ENCODE assay signal across 11 mouse cellular contexts in genomic region chr6:83423400-83424052, GRCm38 (mm10). TPM values are rescaled to one million over a fixed set of nuclear protein-coding genes. Genes with fewer than 3 reads are reported as not detected.
A peak's percentile ranks its signal among the peaks of the same experiment; 100 is the strongest.
DNase-seq lines count a peak whose midpoint lies in the region; ATAC-seq lines count a peak whose summit lies in the region.
"Had no signal": no experiment of that assay in that cellular context is flagged by ENCODE, and none has a peak within 500 bp of the region (broad histone marks: within the 10 kb centered on the region; RNA-seq: fewer than 3 reads in every experiment).

No protein-coding gene starts in this region.

- 54% methylated on average over 8 of the region's 8 CpGs for WGBS in heart, embryonic 10.5 days
- WGBS in midbrain, embryonic 11.5 days, result 48% methylated on average over 8 of the region's 8 CpGs
- WGBS in midbrain, embryonic 10.5 days, result 54% methylated on average over 8 of the region's 8 CpGs
- 52% methylated on average over 8 of the region's 8 CpGs for WGBS in stomach, embryonic 15.5 days

- peak overlapping the region; percentile 36; the same call in 1 of the 2 replicates for H3K27ac ChIP-seq in heart, embryonic 10.5 days
- no peak overlapping the region for H3K27ac ChIP-seq in midbrain, embryonic 11.5 days (ENCODE audit: low read depth, low read length)
- no peak overlapping the region for H3K27ac ChIP-seq in midbrain, embryonic 10.5 days (replicated peaks)
- H3K27ac ChIP-seq in stomach, embryonic 15.5 days, result peak overlapping the region; percentile 74
- H3K27ac ChIP-seq: liver, embryonic 14.5 days had no signal

- H3K9me3 ChIP-seq in heart, embryonic 10.5 days, result no peaks in the 10 kb centered on the region
- no peaks in the 10 kb centered on the region for H3K9me3 ChIP-seq in midbrain, embryonic 11.5 days (ENCODE audit: control insufficient read depth, low read length)
- no peaks in the 10 kb centered on the region for H3K9me3 ChIP-seq in midbrain, embryonic 10.5 days (replicated peaks)
- H3K9me3 ChIP-seq in stomach, embryonic 15.5 days, result no peaks in the 10 kb centered on the region

- DNase-seq in heart, embryonic 10.5 days (ENCODE audit: low spot score), result no peak
- no peak for DNase-seq in heart, postnatal 4 days
- no peak for DNase-seq in midbrain, embryonic 11.5 days (ENCODE audit: low spot score, missing footprints)
- no peak for DNase-seq in midbrain, embryonic 10.5 days (ENCODE audit: low spot score)
- peak; percentile 42 for DNase-seq in hindlimb bud, embryonic 11.5 days (ENCODE audit: extremely low spot score, low read depth, low spot score)
- DNase-seq in B cell, adult 2 months, result no peak
- DNase-seq: cerebellum, adult 18-20 months; kidney, adult 8-10 months had no signal

- peaks cover 38% of the 10 kb centered on the region for H3K36me3 ChIP-seq in heart, embryonic 10.5 days
- peaks cover 7% of the 10 kb centered on the region for H3K36me3 ChIP-seq in midbrain, embryonic 11.5 days (ENCODE audit: control insufficient read depth, insufficient read depth, low read length)
- peaks cover 62% of the 10 kb centered on the region for H3K36me3 ChIP-seq in midbrain, embryonic 10.5 days
- H3K36me3 ChIP-seq in stomach, embryonic 15.5 days, result 0 out of 2 replicates have a peak, but pooled peaks cover 7% of the 10 kb centered on the region

- no peak overlapping the region for H3K9ac ChIP-seq in midbrain, embryonic 11.5 days (ENCODE audit: low read length)
- no peak overlapping the region for H3K9ac ChIP-seq in stomach, embryonic 15.5 days
- H3K9ac ChIP-seq: liver, embryonic 14.5 days had no signal

- peaks cover 57% of the 10 kb centered on the region for H3K4me1 ChIP-seq in heart, embryonic 10.5 days
- peaks cover 52% of the 10 kb centered on the region for H3K4me1 ChIP-seq in midbrain, embryonic 11.5 days (ENCODE audit: control insufficient read depth, insufficient read depth, low read length)
- H3K4me1 ChIP-seq in midbrain, embryonic 10.5 days, result peaks cover 83% of the 10 kb centered on the region
- peaks cover 48% of the 10 kb centered on the region for H3K4me1 ChIP-seq in stomach, embryonic 15.5 days

- no peak overlapping the region for H3K4me3 ChIP-seq in heart, embryonic 10.5 days
- no peak overlapping the region for H3K4me3 ChIP-seq in midbrain, embryonic 11.5 days (ENCODE audit: low read depth, low read length)
- no peak overlapping the region for H3K4me3 ChIP-seq in midbrain, embryonic 10.5 days
- H3K4me3 ChIP-seq in stomach, embryonic 15.5 days (replicated peaks), result no peak overlapping the region

- H3K4me2 ChIP-seq in midbrain, embryonic 11.5 days, result no peak overlapping the region
- H3K4me2 ChIP-seq in stomach, embryonic 15.5 days, result no peak overlapping the region

- ATAC-seq in midbrain, embryonic 11.5 days (ENCODE audit: low FRiP score), result peak; percentile 62; the same call in 1 of the 2 replicates
- ATAC-seq in stomach, embryonic 15.5 days (ENCODE audit: insufficient read depth, low FRiP score, low read depth), result no peak
- no peak for ATAC-seq in megakaryocyte progenitor cell, adult 5-6 weeks (replicated peaks; ENCODE audit: poor library complexity)

- no peaks in the 10 kb centered on the region for H3K27me3 ChIP-seq in heart, embryonic 10.5 days (ENCODE audit: insufficient read depth, poor library complexity, severe bottlenecking)
- no peaks in the 10 kb centered on the region for H3K27me3 ChIP-seq in midbrain, embryonic 11.5 days (ENCODE audit: control insufficient read depth, insufficient read depth, low read length)
- no peaks in the 10 kb centered on the region for H3K27me3 ChIP-seq in midbrain, embryonic 10.5 days (ENCODE audit: low read depth, poor library complexity, severe bottlenecking)
- H3K27me3 ChIP-seq in stomach, embryonic 15.5 days (replicated peaks), result no peaks in the 10 kb centered on the region

RNA-seq across cellular contexts. Expression of gene Tet3, which starts 35.4 kb away (rescaled TPM):
- 29.8 and 31.3 TPM in 2 replicates for polyA plus RNA-seq in heart, embryonic 10.5 days (2016; fragmentation: Nextera tagmentation; extraction: Ambion mirVana)
- 10 to 100 TPM; 51.7 to 56.7 TPM for total RNA-seq in heart, postnatal 4 days (2021)
- 38.5 and 39.9 TPM in 2 replicates for polyA plus RNA-seq in midbrain, embryonic 11.5 days (2014; fragmentation: Nextera tagmentation; extraction: Ambion mirVana)
- polyA plus RNA-seq in midbrain, embryonic 10.5 days (2016; fragmentation: Nextera tagmentation; extraction: Ambion mirVana), result 45.1 and 51.0 TPM in 2 replicates
- 39.6 and 40.0 TPM in 2 replicates for polyA plus RNA-seq in stomach, embryonic 15.5 days (2015; fragmentation: Nextera tagmentation; extraction: Ambion mirVana)
- 27.9 and 29.6 TPM in 2 replicates for total RNA-seq in megakaryocyte progenitor cell, adult 5-6 weeks (2015)
- total RNA-seq in megakaryocyte progenitor cell, adult 5-6 weeks (2017), result 12.2 and 14.5 TPM in 2 replicates

Comparison
In these comparisons a context has a peak if more than half of its experiments do, and no peak if none do; other contexts are left out.
1. H3K27ac ChIP-seq: peak in heart, embryonic 10.5 days (single experiment) and stomach, embryonic 15.5 days (single experiment); none in midbrain, embryonic 11.5 days (single experiment) and midbrain, embryonic 10.5 days (single experiment).